Mouse (Mus musculus) G1E (cell line): ENCODE results near the gene Plxna4. TPM values are rescaled to one million over a fixed set of nuclear protein-coding genes. Genes with fewer than 3 reads are reported as not detected.

Source experiments
- ATAC-seq: 2 replicates; pipeline ENCODE4 v1.8.0; 2016; ENCODE audit warnings: mild to moderate bottlenecking; ENCODE audit not compliant: insufficient number of reproducible peaks, poor library complexity, low FRiP score, severe bottlenecking; ENCODE audit errors: extremely low read depth
- DNase-seq: peaks from one replicate; pipeline ENCODE4 v3.0.0; 2012; ENCODE audit warnings: low spot score
- H3K27me3 ChIP-seq: 2 replicates; pipeline ENCODE4 v1.6.1; 2012; ENCODE audit warnings: mild to moderate bottlenecking, low read length, inconsistent platforms; ENCODE audit not compliant: insufficient read depth
- H3K36me3 ChIP-seq: replicated peaks from 2 replicates; pipeline ENCODE3; 2012; ENCODE audit warnings: mild to moderate bottlenecking, inconsistent platforms
- H3K4me1 ChIP-seq: 2 replicates; pipeline ENCODE4 v1.6.1; 2012; ENCODE audit warnings: low read depth, low read length, inconsistent platforms, mixed read lengths; ENCODE audit not compliant: insufficient read depth
- H3K4me3 ChIP-seq: 2 replicates; pipeline ENCODE4 v1.5.1; 2012; ENCODE audit warnings: low read depth, mild to moderate bottlenecking, inconsistent platforms, low read length, moderate library complexity, mixed read lengths
- H3K9me3 ChIP-seq: replicated peaks from 2 replicates; pipeline ENCODE4 v1.6.1; 2012; ENCODE audit warnings: inconsistent platforms
- CTCF ChIP-seq: IDR thresholded peaks from 2 replicates; pipeline ENCODE4 v1.5.1; 2012; ENCODE audit warnings: low read depth, low read length, inconsistent platforms, mixed read lengths
- GATA1 ChIP-seq: IDR thresholded peaks from 2 replicates; pipeline ENCODE4 v1.6.1; 2012; ENCODE audit warnings: borderline replicate concordance, low read length, inconsistent platforms, mixed read lengths
- GATA2 ChIP-seq: IDR thresholded peaks from 2 replicates; pipeline ENCODE4 v1.6.1; 2012; ENCODE audit warnings: low read depth, low read length, inconsistent platforms, borderline replicate concordance
- POLR2AphosphoS5 ChIP-seq: IDR thresholded peaks from 2 replicates; pipeline ENCODE4 v1.6.1; 2012; ENCODE audit warnings: low read depth, low read length, inconsistent platforms; ENCODE audit not compliant: insufficient replicate concordance
- TAL1 ChIP-seq: conservative IDR thresholded peaks from 2 replicates; pipeline ENCODE4 v1.6.1; 2012; ENCODE audit warnings: low read depth, low read length, inconsistent platforms, mixed read lengths
- polyA plus RNA-seq: library from polyadenylated mRNA; stranded (reverse); fragments of >175 nt; gene quantifications from 2 replicates; pipeline ENCODE4 v1.2.3, GENCODE M21; 2012
- total RNA-seq, 2 experiments: library from RNA; stranded (forward) in 1 of 2; stranded (reverse) in 1 of 2; fragments of 200-1000 nt in 1 of 2; fragments of >200 nt in 1 of 2; fragmentation: Nextera tagmentation in 1 of 2; gene quantifications; 2 replicates each; pipeline ENCODE4 v1.2.3; 2014 to 2017

Plxna4 gene
- total and polyA plus RNA-seq, 3 experiments: 0.11 TPM; not detected in 2

DNA sequence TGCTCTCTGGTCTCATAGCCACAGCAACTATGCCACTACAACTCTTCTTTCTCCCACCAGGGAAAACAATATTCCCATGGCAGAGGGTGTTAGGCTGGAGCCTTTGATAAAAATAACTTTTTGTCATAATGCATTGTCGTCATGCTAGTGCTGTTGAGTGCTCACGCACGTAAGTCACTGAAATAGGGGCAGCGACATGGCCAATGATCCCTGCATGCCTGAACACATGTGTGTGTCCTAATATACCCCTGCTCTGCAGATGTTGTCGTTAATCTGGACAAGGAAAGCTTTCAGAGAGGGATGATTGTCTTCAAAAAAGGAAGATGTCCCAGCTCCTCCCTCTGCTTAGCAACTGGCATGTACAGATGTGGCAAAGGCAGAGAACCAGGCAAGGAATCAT is 223.1 kb downstream of the Plxna4 start:
- no peak for DNase-seq
- ATAC-seq: no peak
- TF ChIP-seq TAL1 (no peak), POLR2AphosphoS5 (no peak), CTCF (no peak), GATA2 (no peak), GATA1 (no peak)
- Histone ChIP-seq H3K9me3 (no peaks in the 10 kb centered on the region), H3K4me1 (no peaks in the 10 kb centered on the region), H3K27me3 (0 out of 2 replicates have a peak, but pooled peaks cover 2% of the 10 kb centered on the region), H3K4me3 (no peak overlapping the region), H3K36me3 (no peaks in the 10 kb centered on the region)

DNA sequence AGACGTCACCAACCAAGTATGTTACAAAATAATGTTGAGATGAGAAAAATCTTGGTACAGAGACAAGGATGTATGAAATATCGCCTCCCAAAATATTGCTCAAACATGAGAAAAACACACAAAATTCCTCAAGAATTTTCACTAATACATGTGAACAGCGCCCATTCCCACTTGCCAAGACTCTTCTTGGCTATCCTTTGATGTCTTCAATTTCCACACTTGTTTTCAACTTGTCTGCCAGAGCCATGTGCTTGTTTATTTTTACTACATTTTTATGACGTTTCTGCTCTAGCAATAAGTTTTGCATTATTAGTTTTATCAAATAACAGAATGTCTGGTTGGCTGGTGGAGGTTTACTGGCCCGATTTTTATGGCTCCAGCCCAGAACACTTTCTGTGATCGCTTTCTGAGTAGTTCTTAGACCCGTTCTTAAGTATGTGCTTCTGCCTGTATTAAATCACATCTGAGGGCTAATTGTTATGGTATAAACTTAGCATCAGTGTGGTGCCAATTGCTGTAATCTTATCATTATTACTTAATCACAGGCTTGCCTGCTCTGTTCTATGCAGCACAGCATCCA is 224.4 kb downstream of the Plxna4 start:
- H3K27me3 ChIP-seq: 0 out of 2 replicates have a peak, but pooled peaks cover 4% of the 10 kb centered on the region
- ATAC-seq: no peak

DNA sequence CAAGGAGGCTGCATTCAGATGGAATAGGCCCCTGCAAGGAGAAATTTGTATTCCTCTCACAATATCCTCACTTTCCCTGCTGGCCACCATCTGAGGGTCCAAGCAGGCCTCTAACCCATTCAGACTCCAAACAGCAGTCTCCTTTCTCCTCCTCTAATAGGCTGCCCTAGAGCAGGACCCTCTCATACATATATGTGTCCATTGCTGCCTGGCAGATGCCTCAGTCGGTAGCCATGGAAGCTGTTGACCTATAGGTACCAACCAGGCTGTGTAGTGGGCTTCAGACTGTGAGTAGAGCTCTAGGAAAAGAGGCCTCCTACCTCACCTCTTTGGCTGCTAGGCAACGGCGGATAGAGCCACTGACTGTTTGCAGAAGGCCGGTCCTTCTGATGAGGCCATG is 225.6 kb downstream of the Plxna4 start:
- no peak for DNase-seq
- Histone ChIP-seq H3K9me3 (no peaks in the 10 kb centered on the region), H3K36me3 (no peaks in the 10 kb centered on the region), H3K27me3 (0 out of 2 replicates have a peak, but pooled peaks cover 4% of the 10 kb centered on the region), H3K4me1 (no peaks in the 10 kb centered on the region), H3K4me3 (no peak overlapping the region)
- no peak for ATAC-seq
- TF ChIP-seq TAL1: no peak
- TF ChIP-seq POLR2AphosphoS5: no peak

More for the DNA sequence above, 224.4 kb downstream of the Plxna4 start:
- DNase-seq: no peak
- no peaks in the 10 kb centered on the region for H3K4me1 ChIP-seq
- no peak for TF ChIP-seq GATA1
- no peak for TF ChIP-seq POLR2AphosphoS5
- no peak for TF ChIP-seq GATA2
- no peak for TF ChIP-seq TAL1
- H3K4me3 ChIP-seq: no peak overlapping the region
- H3K9me3 ChIP-seq: no peaks in the 10 kb centered on the region
- no peaks in the 10 kb centered on the region for H3K36me3 ChIP-seq

DNA sequence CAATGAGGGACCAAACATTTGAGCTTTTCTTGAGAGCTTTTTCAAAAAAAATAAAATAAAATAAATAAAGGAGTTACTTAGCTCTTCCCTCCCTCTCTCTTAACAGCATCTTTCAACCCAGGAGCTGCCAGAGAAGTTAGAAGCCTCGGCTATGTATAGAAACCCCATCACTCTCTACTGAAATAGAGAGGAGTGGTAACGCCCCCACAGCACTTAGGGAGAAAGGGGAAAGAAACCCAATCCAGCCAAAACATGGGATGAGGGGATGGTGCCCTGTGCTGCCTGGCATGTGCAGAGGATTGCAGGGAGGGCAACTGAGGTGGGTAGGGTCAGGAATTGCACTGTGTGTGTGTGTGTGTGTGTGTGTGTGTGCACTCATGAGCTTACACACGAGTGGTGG is 228.3 kb downstream of the Plxna4 start:
- 0 out of 2 replicates have a peak, but pooled peaks cover 4% of the 10 kb centered on the region for H3K27me3 ChIP-seq
- no peak for ATAC-seq
- H3K4me1 ChIP-seq: no peaks in the 10 kb centered on the region
- H3K4me3 ChIP-seq: no peak overlapping the region
- H3K36me3 ChIP-seq: no peaks in the 10 kb centered on the region
- H3K9me3 ChIP-seq: no peaks in the 10 kb centered on the region
- TF ChIP-seq GATA1 (no peak), TAL1 (no peak), CTCF (no peak), GATA2 (no peak), POLR2AphosphoS5 (no peak)
- DNase-seq: no peak

DNA sequence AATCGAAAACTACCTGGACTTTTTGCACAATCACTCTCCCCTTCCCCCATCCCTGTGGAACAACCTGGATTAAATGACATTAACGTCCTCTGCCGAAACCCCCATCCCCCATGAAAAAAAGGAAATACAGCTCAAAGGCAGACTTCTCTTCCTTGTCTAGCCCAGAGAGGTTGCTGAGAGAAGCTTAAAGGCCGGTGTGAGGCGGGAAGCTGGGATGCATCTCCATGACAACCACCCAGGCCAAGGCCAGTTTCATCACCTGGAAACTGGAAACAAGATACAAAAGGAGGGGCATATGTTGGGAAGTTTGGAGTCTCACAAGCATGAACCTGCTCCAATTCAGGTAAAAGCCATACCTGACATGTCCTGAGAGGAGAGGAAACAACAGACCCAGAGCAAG is 230.5 kb downstream of the Plxna4 start:
- Histone ChIP-seq H3K27me3 (0 out of 2 replicates have a peak, but pooled peaks cover 4% of the 10 kb centered on the region), H3K4me3 (no peak overlapping the region), H3K36me3 (no peaks in the 10 kb centered on the region), H3K9me3 (no peaks in the 10 kb centered on the region), H3K4me1 (no peaks in the 10 kb centered on the region)
- TF ChIP-seq TAL1: no peak
- no peak for TF ChIP-seq CTCF
- no peak for TF ChIP-seq POLR2AphosphoS5
- TF ChIP-seq GATA2: no peak
- no peak for TF ChIP-seq GATA1
- no peak for ATAC-seq
- DNase-seq: no peak

DNA sequence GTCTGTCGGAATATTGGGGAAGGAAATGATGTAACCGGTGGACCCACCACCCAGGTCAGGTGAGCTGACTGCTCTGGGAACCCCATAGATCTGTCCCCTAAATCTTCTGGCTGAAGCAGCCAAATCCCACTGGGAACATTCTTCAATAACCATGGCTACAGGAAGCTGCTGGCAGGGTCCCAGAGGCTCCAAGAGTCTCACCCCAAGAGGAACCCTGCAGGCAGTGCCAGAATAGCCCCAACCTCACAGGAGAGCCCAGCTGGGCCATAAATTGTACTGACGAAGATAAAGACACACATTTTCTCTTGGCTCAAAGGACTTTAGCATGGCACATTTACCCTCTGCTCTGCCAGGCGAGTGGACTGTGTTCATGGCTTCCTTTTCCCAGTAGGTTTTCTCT is 232.4 kb downstream of the Plxna4 start:
- H3K4me1 ChIP-seq: no peaks in the 10 kb centered on the region
- DNase-seq (no peak), ATAC-seq (no peak)
- 0 out of 2 replicates have a peak, but pooled peaks cover 4% of the 10 kb centered on the region for H3K27me3 ChIP-seq
- no peaks in the 10 kb centered on the region for H3K36me3 ChIP-seq
- H3K4me3 ChIP-seq: no peak overlapping the region
- no peak for TF ChIP-seq POLR2AphosphoS5
- TF ChIP-seq GATA1: no peak
- TF ChIP-seq CTCF: no peak
- no peak for TF ChIP-seq GATA2
- no peak for TF ChIP-seq TAL1
- no peaks in the 10 kb centered on the region for H3K9me3 ChIP-seq
